ENCODE assay signal across 17 mouse cellular contexts in the genomic region with DNA sequence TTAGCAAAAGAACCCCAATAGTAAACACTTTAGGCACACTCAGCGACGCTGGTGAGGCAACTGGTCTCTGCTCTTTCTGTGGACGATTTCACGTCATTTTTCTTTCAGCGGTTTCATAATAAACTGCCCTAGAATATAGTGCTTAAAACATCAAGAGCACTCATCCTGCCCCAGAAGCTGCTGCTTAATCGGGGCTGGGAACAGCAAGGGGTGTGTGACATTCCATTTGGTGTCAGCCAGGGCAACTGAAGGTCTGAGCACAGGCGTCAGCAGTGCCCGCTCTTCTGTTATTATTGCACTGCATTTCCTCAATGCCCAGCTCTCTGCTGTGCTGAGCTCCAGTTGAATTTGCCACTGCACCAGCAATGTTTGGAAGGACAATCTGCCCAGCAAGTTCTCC. TPM values are rescaled to one million over a fixed set of nuclear protein-coding genes. Genes with fewer than 3 reads are reported as not detected.
DNase-seq lines count a peak whose midpoint lies in the region; ATAC-seq and TF ChIP-seq lines count a peak whose summit lies in the region.
"Had no signal": no experiment of that assay in that cellular context is flagged by ENCODE, and none has a peak within 500 bp of the region (broad histone marks: within the 10 kb centered on the region; RNA-seq: fewer than 3 reads in every experiment).

No protein-coding gene starts in this region.

- 0 out of 2 replicates have a peak overlapping the region, but pooled peaks have one; percentile 30 for H3K27ac ChIP-seq in cerebellum, adult 2 months (ENCODE audit: insufficient read depth, low read length)
- H3K27ac ChIP-seq in lung, embryonic 15.5 days = peak overlapping the region; percentile 27
- H3K27ac ChIP-seq in stomach, postnatal 0 days (replicated peaks) = no peak overlapping the region
- no peak overlapping the region for H3K27ac ChIP-seq in forebrain, embryonic 11.5 days (ENCODE audit: low read depth, low read length)
- H3K27ac ChIP-seq in midbrain, embryonic 13.5 days = no peak overlapping the region
- H3K27ac ChIP-seq: hindbrain, embryonic 15.5 days; liver, embryonic 12.5 days; neural tube, embryonic 12.5 days had no signal

- TF ChIP-seq EP300 in stomach, postnatal 0 days (optimal IDR thresholded peaks at IDR 0.05) = no peak

- H3K4me3 ChIP-seq in cerebellum, adult 2 months (replicated peaks; ENCODE audit: insufficient read depth, low read depth, low read length) = no peak overlapping the region
- H3K4me3 ChIP-seq in lung, embryonic 15.5 days = no peak overlapping the region
- no peak overlapping the region for H3K4me3 ChIP-seq in stomach, postnatal 0 days (ENCODE audit: low read depth, low read length)
- no peak overlapping the region for H3K4me3 ChIP-seq in forebrain, embryonic 11.5 days (ENCODE audit: low read depth, low read length)
- H3K4me3 ChIP-seq in midbrain, embryonic 13.5 days (replicated peaks) = no peak overlapping the region
- H3K4me3 ChIP-seq: hindbrain, embryonic 15.5 days; liver, embryonic 12.5 days; neural tube, embryonic 12.5 days had no signal

- H3K9ac ChIP-seq in lung, embryonic 15.5 days = no peak overlapping the region
- no peak overlapping the region for H3K9ac ChIP-seq in stomach, postnatal 0 days (ENCODE audit: low read length)
- no peak overlapping the region for H3K9ac ChIP-seq in forebrain, embryonic 11.5 days (ENCODE audit: low read length)
- H3K9ac ChIP-seq in midbrain, embryonic 13.5 days (replicated peaks) = no peak overlapping the region
- H3K9ac ChIP-seq: hindbrain, embryonic 15.5 days; liver, embryonic 12.5 days; neural tube, embryonic 12.5 days had no signal

- TF ChIP-seq POLR2A in cerebellum, adult 2 months (IDR thresholded peaks at IDR 0.05; ENCODE audit: borderline replicate concordance, insufficient read depth, low read length) = no peak

- H3K27me3 ChIP-seq in cerebellum, adult 2 months (ENCODE audit: control insufficient read depth, insufficient read depth, low read length) = no peaks in the 10 kb centered on the region
- H3K27me3 ChIP-seq in lung, embryonic 15.5 days = no peaks in the 10 kb centered on the region
- H3K27me3 ChIP-seq in stomach, postnatal 0 days (ENCODE audit: control insufficient read depth, insufficient read depth, low read length) = no peaks in the 10 kb centered on the region
- H3K27me3 ChIP-seq in forebrain, embryonic 11.5 days (ENCODE audit: control insufficient read depth, insufficient read depth, low read length) = no peaks in the 10 kb centered on the region
- H3K27me3 ChIP-seq in midbrain, embryonic 13.5 days = no peaks in the 10 kb centered on the region
- H3K27me3 ChIP-seq: CH12.LX; hindbrain, embryonic 15.5 days; liver, embryonic 12.5 days; neural tube, embryonic 12.5 days had no signal

- H3K9me3 ChIP-seq in lung, embryonic 15.5 days = no peaks in the 10 kb centered on the region
- H3K9me3 ChIP-seq in stomach, postnatal 0 days (ENCODE audit: control insufficient read depth, low read length) = no peaks in the 10 kb centered on the region
- H3K9me3 ChIP-seq in forebrain, embryonic 11.5 days (ENCODE audit: control insufficient read depth, low read length) = no peaks in the 10 kb centered on the region
- 0 out of 2 replicates have a peak, but pooled peaks cover 3% of the 10 kb centered on the region for H3K9me3 ChIP-seq in midbrain, embryonic 13.5 days
- H3K9me3 ChIP-seq: hindbrain, embryonic 15.5 days; liver, embryonic 12.5 days; neural tube, embryonic 12.5 days had no signal

- no peaks in the 10 kb centered on the region for H3K36me3 ChIP-seq in lung, embryonic 15.5 days
- no peaks in the 10 kb centered on the region for H3K36me3 ChIP-seq in stomach, postnatal 0 days (ENCODE audit: control insufficient read depth, insufficient read depth, low read length)
- no peaks in the 10 kb centered on the region for H3K36me3 ChIP-seq in forebrain, embryonic 11.5 days (ENCODE audit: control insufficient read depth, insufficient read depth, low read length)
- H3K36me3 ChIP-seq in midbrain, embryonic 13.5 days = no peaks in the 10 kb centered on the region
- H3K36me3 ChIP-seq: hindbrain, embryonic 15.5 days; liver, embryonic 12.5 days; neural tube, embryonic 12.5 days had no signal

- TF ChIP-seq CTCF in cerebellum, adult 2 months (IDR thresholded peaks at IDR 0.05; ENCODE audit: borderline replicate concordance, insufficient read depth, low read depth, low read length) = no peak
- no peak for TF ChIP-seq CTCF in stomach, postnatal 0 days (IDR thresholded peaks at IDR 0.05; ENCODE audit: low read depth)

- H3K4me2 ChIP-seq in lung, embryonic 15.5 days = peak overlapping the region; percentile 33; the same call in 1 of the 2 replicates
- H3K4me2 ChIP-seq in stomach, postnatal 0 days (replicated peaks; ENCODE audit: low read depth) = no peak overlapping the region
- no peak overlapping the region for H3K4me2 ChIP-seq in forebrain, embryonic 11.5 days (ENCODE audit: low read depth, low read length, severe bottlenecking)
- H3K4me2 ChIP-seq in midbrain, embryonic 13.5 days (replicated peaks) = no peak overlapping the region
- H3K4me2 ChIP-seq: hindbrain, embryonic 15.5 days; liver, embryonic 12.5 days; neural tube, embryonic 12.5 days had no signal

- ATAC-seq in lung, embryonic 15.5 days (ENCODE audit: borderline replicate concordance, extremely low read depth, low FRiP score, low TSS enrichment) = peak; percentile 77; the same call in 1 of the 2 replicates
- peak; percentile 73; the same call in 1 of the 2 replicates for ATAC-seq in stomach, postnatal 0 days (ENCODE audit: low FRiP score, low TSS enrichment)
- no peak for ATAC-seq in forebrain, embryonic 11.5 days (replicated peaks; ENCODE audit: low FRiP score)
- ATAC-seq in midbrain, embryonic 13.5 days = no peak
- ATAC-seq: intestine, postnatal 0 days; liver, embryonic 12.5 days had no signal

- peak in 1 of 2 experiments; percentile 19 for DNase-seq in cerebellum, adult 2 months
- DNase-seq in cerebellum, adult 9-10 months = no peak
- peak; percentile 13 for DNase-seq in ovary, adult 18-20 months (ENCODE audit: low spot score)
- DNase-seq in ovary, postnatal 10 days (ENCODE audit: low spot score) = no peak
- DNase-seq in stomach, postnatal 0 days (ENCODE audit: low spot score) = peak; percentile 30
- DNase-seq in forebrain, embryonic 11.5 days (ENCODE audit: low spot score) = no peak
- DNase-seq: gastrocnemius, postnatal 36 days; kidney, postnatal 10 days; layer of hippocampus, adult 9-11 months; retina, postnatal 1 day had no signal

- no peaks in the 10 kb centered on the region for H3K4me1 ChIP-seq in cerebellum, adult 2 months (ENCODE audit: control insufficient read depth, insufficient read depth, low read length)
- peaks cover 26% of the 10 kb centered on the region for H3K4me1 ChIP-seq in lung, embryonic 15.5 days
- no peaks in the 10 kb centered on the region for H3K4me1 ChIP-seq in stomach, postnatal 0 days (replicated peaks; ENCODE audit: control insufficient read depth, insufficient read depth)
- no peaks in the 10 kb centered on the region for H3K4me1 ChIP-seq in forebrain, embryonic 11.5 days (replicated peaks; ENCODE audit: control insufficient read depth, insufficient read depth, low read length)
- H3K4me1 ChIP-seq in midbrain, embryonic 13.5 days (replicated peaks) = no peaks in the 10 kb centered on the region
- H3K4me1 ChIP-seq: hindbrain, embryonic 15.5 days; liver, embryonic 12.5 days; neural tube, embryonic 12.5 days had no signal

- 67% methylated on average over 8 of the region's 8 CpGs for WGBS in cerebellum, adult 2 months
- WGBS in lung, embryonic 15.5 days = 9% methylated on average over 8 of the region's 8 CpGs
- WGBS in stomach, postnatal 0 days = 28% methylated on average over 8 of the region's 8 CpGs
- 77% methylated on average over 8 of the region's 8 CpGs for WGBS in forebrain, embryonic 11.5 days
- WGBS in midbrain, embryonic 13.5 days = 69% methylated on average over 8 of the region's 8 CpGs

RNA-seq across cellular contexts. Expression of gene Secisbp2l, which starts 18.4 kb away (rescaled TPM):
- 36.8 and 37.7 TPM in 2 replicates for polyA plus RNA-seq in cerebellum, adult 2 months (2012; rRNA removed)
- polyA plus RNA-seq in lung, embryonic 15.5 days (2015; fragmentation: Nextera tagmentation; extraction: Ambion mirVana) = 17.1 and 17.8 TPM in 2 replicates
- 8.7 and 9.5 TPM in 2 replicates for polyA plus RNA-seq in stomach, postnatal 0 days (2015; fragmentation: Nextera tagmentation; extraction: Ambion mirVana)
- 28.6 and 29.4 TPM in 2 replicates for polyA plus RNA-seq in forebrain, embryonic 11.5 days (2014; fragmentation: Nextera tagmentation; extraction: Ambion mirVana)
- polyA plus RNA-seq in midbrain, embryonic 13.5 days (2015; fragmentation: Nextera tagmentation; extraction: Ambion mirVana) = 30.4 and 31.2 TPM in 2 replicates

RNA-seq across cellular contexts. Expression of gene Galk2, which starts 57.9 kb away (rescaled TPM):
- 19.2 and 19.7 TPM in 2 replicates for polyA plus RNA-seq in cerebellum, adult 2 months (2012; rRNA removed)
- polyA plus RNA-seq in lung, embryonic 15.5 days (2015; fragmentation: Nextera tagmentation; extraction: Ambion mirVana) = 39.4 and 39.9 TPM in 2 replicates
- polyA plus RNA-seq in stomach, postnatal 0 days (2015; fragmentation: Nextera tagmentation; extraction: Ambion mirVana) = 30.8 and 33.5 TPM in 2 replicates
- polyA plus RNA-seq in forebrain, embryonic 11.5 days (2014; fragmentation: Nextera tagmentation; extraction: Ambion mirVana) = 28.8 and 29.3 TPM in 2 replicates
- polyA plus RNA-seq in midbrain, embryonic 13.5 days (2015; fragmentation: Nextera tagmentation; extraction: Ambion mirVana) = 28.6 and 32.8 TPM in 2 replicates

RNA-seq across cellular contexts. Expression of gene Cops2, which starts 57.9 kb away (rescaled TPM):
- 67.0 and 76.3 TPM in 2 replicates for polyA plus RNA-seq in cerebellum, adult 2 months (2012; rRNA removed)
- 73.4 and 76.0 TPM in 2 replicates for polyA plus RNA-seq in lung, embryonic 15.5 days (2015; fragmentation: Nextera tagmentation; extraction: Ambion mirVana)
- polyA plus RNA-seq in stomach, postnatal 0 days (2015; fragmentation: Nextera tagmentation; extraction: Ambion mirVana) = 36.2 and 36.8 TPM in 2 replicates
- polyA plus RNA-seq in forebrain, embryonic 11.5 days (2014; fragmentation: Nextera tagmentation; extraction: Ambion mirVana) = 99.8 and 102 TPM in 2 replicates
- polyA plus RNA-seq in midbrain, embryonic 13.5 days (2015; fragmentation: Nextera tagmentation; extraction: Ambion mirVana) = 71.5 and 73.7 TPM in 2 replicates

Comparison
In these comparisons a context has a peak if more than half of its experiments do, and no peak if none do; other contexts are left out.
1. DNase-seq: peak in ovary, adult 18-20 months (single experiment) and stomach, postnatal 0 days (single experiment); none in cerebellum, adult 9-10 months (single experiment), ovary, postnatal 10 days (single experiment) and forebrain, embryonic 11.5 days (single experiment).
2. H3K27ac ChIP-seq: peak in cerebellum, adult 2 months (single experiment) and lung, embryonic 15.5 days (single experiment); none in stomach, postnatal 0 days (single experiment), forebrain, embryonic 11.5 days (single experiment) and midbrain, embryonic 13.5 days (single experiment).
3. ATAC-seq: peak in lung, embryonic 15.5 days (single experiment) and stomach, postnatal 0 days (single experiment); none in forebrain, embryonic 11.5 days (single experiment) and midbrain, embryonic 13.5 days (single experiment).